Mouse (Mus musculus): ENCODE measurements around the gene Pdap1.
A peak's percentile ranks its signal among the peaks of the same experiment; 100 is the strongest.
"Not testable (repeated sequence)": the region's sequence is repeated elsewhere in the genome, so short reads cannot be mapped to it uniquely, and the experiment has no call there.

Gene Pdap1

DNA sequence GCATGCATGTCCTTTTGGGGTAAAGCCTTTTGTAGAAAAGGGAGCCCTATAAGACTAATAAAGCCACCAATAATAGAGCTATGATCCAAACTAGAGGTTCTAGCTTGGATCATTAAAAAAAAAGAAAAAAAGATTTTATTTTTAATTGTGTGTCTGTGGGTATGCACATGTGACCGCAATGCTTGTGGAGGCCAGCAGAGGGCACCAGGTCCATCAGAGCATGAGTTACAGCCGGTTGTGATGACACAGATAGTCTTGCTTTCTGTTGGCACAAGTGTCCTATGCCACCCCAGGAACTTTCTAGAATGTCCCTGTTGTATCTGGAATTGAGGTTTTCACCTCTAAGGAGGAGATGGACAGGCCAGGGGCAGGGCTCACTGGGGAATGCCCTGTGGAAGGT is 20.7 kb downstream of the Pdap1 start:
- DNase-seq (ENCODE audit: low spot score) = no peak

DNA sequence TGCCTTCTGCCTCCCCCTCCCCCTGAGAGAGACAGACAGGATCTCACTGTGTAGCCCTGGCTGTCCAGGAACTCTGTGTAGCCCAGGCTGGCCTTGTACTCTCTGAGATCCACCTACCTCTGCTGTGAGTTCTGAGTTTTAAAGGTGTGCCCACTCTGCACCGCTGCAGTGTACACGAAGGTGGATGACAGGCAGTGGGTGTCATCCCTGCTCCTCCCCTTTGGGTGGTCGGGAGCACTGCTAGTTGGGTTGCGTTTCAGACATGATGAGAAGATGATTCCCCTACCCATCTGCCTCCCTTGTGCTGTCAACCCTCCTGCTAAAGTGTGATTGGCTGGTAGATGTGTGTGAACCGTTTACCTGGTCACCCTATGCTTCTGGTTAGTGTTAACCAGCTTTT is 21.6 kb downstream of the Pdap1 start:
- no peak for DNase-seq (ENCODE audit: low spot score)

DNA sequence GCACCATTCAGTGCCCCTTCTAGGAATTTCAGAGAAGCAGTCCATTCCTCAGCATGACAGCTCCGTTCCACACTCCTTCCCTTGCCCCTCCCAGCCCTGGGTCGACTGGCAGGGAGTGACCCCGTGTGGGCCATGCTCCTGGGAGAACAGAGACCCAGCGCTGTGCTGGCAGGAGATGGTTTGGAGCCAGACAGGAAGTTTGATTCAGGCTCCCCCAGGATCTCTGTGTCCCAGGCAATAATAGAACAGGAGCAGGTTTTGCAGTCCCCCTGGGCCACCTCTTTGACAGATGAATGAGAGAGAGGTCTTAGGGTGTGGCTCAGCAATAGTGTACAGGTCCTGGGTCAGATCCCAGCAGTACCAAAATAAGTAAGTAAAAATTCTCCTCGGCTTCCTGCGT is 22.0 kb downstream of the Pdap1 start:
- no peak for DNase-seq (ENCODE audit: low spot score)

DNA sequence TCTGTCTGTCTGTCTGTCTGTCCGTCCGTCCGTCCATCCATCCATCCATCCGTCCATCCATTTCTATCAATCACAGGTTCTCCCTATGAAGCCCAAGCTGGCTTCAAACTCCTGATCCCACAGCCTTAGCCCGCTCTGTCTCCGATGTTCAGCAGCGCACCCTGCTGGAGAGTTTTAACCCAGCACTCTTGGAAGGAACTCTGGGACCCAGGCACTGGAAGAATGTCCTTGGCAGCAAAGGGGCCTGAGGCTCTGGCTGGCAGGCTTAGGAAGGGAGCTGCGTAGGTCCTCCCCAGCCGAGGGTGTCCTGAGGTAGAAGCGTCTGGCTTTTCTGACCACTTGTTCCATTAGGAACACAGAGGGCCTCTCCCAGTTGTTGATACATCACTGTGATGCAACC is 23.1 kb downstream of the Pdap1 start:
- DNase-seq (ENCODE audit: low spot score) = peak; percentile 84

DNA sequence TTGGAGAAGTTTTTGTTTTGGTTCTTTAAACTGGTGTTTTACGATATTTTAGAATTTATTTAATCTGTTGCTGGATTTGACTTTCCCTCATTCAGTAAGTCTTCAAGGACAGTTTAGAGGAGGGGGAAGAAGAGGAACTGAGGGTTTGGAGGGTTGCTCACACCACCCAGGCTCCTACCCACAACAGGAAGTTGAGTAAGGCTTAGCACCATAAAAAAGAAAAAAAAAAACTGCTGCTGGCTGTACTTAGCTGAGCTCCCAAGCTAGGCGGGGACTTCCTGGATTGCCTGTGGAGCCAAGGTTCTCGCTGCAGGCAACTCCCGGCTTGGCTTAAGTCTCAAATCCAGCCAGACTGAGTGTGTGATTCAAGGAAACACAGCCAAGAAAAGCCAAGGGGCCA is 23.7 kb downstream of the Pdap1 start:
- peak; percentile 80 for DNase-seq (ENCODE audit: low spot score)

DNA sequence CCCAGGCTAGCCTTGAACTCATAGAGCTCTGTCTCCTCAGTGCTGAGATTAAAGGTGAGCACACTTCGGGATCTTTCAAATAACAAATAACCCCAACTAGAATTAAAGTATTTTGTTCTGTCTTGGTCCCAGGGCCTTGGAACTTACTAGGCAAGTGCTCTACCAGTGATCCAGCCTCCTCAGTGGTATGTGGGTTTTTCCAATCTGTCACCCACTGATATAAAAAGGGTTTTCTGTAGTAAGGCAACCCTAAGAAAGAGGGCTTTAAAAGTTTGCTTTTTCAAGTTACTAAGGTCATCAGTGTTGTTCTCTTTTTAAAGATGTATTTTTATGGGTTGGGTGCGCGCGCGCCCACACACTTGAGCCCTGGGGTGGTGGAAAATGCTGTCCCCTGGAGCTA is 24.3 kb downstream of the Pdap1 start:
- DNase-seq (ENCODE audit: low spot score) = no peak

DNA sequence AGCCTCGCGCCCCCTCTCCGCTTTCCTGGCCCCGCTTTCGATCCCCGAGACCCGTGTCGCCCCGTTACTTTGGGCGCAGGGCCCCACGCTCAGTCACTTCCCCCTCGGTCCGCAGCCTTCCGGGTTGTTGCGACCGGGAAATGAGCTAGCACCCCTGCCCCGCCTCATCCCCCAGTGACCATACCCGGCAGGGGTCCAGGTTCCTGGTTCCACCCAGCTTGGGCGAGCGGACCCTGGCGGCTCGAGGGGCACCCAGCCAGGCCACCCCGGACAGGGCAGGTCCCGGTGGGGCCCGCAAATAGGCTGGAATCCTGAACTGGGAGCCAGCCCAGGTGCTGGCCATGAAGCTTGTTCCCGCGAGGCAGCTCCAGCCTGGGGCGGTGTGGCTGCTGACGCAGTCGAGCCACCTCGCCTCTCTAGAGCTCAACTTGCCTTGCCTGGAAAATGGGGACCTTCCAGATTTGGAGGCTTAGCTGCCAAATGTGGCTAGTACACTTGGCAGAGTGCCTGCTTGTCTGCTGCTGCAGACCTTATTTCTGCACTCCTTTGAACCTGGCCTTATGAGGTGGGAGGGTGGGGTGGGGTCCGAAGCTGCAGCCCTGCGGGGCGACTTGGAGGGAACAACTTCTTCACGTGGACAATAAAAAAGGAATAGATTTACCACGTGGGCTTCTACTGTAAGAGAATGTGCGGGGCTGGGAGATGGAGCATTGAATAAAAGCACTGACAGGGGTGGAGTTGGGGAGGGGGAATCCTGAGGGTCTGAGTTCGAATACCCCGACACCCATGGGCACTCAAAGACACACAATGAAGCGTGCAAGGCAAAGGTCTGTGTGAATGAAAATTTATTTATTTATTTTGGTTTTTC is 25.2 kb downstream of the Pdap1 start:
- peak; percentile 76 for DNase-seq (ENCODE audit: low spot score)

DNA sequence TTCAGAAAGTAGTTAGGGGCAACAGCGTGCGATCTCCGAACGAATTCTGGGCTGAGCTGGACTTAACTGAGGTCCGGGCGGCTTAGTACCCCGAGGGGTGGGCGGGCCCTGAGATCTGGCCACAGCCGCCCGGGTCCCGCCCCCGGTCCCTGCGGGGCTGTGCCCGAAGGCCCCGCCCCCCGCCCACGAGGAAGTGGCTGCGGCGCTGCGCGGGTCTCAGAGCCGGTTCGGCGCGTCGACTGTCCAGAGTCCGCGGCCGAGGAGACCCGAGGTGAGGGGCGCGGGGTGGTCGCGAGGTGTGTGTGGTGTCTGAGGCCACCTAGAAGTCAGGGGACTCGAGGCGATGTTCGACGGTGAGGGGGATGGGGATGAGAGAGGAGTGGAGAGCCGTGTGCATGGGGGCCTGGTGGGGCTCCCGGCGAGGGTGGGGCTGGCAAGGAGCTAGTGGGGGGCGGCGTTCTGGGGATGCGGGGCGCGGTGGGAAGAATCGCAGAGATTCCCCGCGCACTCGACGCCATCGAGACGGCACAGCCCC is 25.9 kb downstream of the Pdap1 start, which contains the start of gene Arpc1b:
Arpc1b (plus strand) TSS at position 145 of the 535 bp plus-strand sequence.
- peak; percentile 83 for DNase-seq (ENCODE audit: low spot score)

DNA sequence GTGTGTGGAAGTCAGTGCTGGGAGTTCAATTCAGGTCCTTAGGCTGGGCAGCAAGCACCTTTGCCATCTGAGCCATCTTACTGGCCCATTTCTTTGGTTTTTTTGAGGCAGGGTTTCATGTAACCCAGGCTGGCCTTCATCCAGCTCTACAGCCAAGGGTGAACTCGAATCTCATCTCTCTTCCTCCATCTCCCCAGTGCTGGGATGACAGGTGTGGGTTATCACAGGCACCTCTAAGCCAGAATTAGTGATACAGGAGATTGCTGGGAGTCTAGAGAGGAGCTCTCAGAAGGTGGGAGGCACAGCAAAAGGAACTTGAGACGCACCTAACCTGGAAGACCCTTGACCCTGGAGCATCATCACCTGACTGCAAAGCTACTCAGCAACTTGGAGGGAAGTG is 26.6 kb downstream of the Pdap1 start:
- no peak for DNase-seq (ENCODE audit: low spot score)

DNA sequence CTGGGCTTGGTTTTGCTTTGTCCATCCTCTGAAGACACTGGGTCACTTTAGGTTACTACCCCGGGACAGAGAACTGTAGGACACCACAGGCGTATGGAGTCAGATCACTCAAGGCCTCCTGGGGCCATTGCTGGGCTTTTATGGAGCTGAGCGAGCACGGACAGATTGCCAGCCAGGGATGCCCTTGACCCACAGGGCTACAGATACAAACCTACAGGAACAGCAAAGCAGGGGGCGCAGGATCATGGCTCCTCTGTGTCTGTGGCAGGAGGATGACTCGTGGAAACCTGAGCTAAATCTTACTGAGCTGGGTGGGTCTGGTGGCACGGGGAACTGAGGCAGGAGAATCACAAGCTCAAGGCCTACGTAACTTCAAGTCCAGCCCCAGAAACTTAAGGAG is 27.5 kb downstream of the Pdap1 start:
- no peak for DNase-seq (ENCODE audit: low spot score)

DNA sequence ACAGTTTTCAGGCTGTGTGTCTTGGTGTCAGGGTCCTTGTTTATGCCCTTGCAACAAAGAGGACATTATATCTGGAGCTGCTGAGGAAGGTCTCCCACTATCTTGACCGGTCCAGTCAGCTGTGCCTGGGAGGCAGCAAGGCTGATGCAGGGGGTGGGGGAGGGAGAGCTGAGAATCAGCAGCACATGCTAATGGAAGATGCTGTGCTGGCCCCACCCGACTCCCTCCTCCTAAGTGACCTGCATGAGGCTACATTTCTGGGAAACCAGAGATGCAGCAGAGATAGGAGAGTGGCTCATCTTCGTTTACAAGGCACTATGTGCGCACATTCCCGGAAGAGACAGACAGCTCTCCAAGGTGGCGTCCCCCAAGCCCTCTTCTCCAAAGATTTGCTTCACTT is 29.6 kb downstream of the Pdap1 start:
- DNase-seq (ENCODE audit: low spot score) = no peak

DNA sequence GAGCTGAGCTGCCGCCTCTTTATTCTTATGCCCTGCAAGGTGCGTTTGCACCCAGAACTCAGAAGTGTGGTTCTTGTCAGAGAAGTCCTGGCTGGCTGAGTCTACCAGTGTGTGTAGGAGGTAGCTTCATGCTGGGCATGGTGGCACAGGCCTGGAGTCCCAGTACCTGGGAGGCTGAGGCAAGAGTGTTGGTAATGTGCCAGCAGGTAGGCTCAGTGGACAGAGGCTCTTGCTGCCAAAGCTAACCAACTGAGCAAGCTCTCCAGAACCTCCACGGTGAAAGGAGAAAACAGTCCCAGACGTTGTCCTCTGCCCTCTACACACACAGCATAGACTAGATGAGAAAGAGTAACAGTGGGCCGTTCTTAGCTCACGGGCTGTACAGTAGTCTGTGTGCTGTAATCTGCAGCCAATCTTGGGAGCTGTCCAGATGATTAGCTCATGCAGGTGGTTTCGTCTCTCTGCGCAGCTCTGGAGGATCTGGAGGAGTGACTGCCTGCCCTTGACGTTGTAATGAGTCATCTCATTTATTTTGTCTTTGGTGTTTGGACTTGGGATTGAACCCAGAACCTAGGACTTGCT is 34.3 kb downstream of the Pdap1 start:
- DNase-seq (ENCODE audit: low spot score) = no peak

DNA sequence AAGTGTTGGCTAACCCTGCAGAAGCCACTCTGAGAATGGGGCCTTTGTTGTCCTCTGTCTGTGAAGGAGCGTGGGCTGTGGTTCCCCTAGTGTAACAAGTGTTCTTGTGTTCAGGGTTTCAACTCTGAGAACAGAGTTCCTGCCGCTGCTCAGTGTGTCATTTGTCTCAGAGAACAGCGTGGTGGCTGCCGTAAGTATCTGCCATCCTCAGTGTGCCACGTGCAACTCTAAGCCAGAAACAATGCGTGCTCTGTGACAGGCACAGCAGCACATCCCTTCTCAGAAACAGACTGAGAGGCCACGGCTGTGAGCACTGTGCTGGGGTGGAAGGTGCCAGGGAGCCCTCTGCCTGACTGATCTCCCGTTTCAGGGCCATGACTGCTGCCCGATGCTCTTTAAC is 35.7 kb downstream of the Pdap1 start:
- no peak for DNase-seq (ENCODE audit: low spot score)

DNA sequence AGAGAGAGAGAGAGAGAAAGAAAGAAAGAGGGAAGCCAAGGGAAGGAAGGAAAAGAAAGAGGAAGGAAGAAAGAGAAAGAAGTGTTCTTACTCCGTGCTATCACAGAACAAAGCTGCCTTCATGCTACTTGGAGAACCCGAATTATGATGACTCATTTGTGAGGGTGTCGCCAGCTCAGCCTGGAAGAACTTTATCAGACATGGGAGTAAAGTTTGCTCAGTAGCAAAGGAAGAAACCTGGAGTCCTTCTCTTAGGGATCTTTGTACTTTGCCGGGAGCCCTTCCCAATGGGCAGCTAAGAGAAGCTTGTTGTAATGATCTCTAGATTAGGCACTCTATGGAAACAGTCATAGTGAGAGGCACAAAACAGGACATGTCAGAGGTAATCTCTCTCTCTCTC is 37.3 kb downstream of the Pdap1 start:
- no peak for DNase-seq (ENCODE audit: low spot score)

DNA sequence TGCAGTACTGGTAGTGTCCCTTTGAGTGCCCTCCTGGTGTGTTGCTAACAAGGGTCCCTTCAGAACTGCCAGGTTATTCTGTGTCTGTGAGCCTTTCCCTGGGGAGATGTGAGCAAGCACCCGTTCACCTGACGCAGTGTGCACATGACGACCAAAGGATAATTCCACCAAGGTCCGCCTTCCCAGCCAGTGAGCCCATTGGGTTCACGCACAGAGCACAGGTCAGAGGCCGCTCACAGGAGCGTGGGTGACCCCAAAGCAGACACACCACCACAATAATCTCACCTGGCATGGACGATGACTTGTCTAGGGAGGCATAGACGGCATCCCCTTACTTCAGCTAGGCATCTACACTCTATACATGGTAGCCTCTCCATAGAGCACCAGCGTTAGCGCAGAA is 38.6 kb downstream of the Pdap1 start:
- DNase-seq (ENCODE audit: low spot score) = not testable (repeated sequence)

DNA sequence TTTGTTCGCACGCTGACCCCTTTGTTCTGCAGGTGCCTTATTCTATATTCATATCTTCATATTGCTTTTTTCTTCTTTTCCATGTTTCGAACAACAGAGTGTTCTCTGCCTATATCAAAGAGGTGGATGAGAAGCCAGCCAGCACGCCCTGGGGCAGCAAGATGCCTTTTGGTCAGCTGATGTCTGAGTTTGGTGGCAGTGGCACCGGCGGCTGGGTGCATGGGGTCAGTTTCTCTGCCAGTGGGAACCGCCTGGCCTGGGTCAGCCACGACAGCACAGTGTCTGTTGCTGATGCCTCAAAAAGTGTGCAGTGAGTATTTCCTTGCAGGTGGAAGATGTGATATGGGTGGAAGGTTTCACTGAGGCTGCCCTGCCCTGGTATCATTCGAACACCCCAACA is 39.1 kb downstream of the Pdap1 start:
- no peak for DNase-seq (ENCODE audit: low spot score)

DNA sequence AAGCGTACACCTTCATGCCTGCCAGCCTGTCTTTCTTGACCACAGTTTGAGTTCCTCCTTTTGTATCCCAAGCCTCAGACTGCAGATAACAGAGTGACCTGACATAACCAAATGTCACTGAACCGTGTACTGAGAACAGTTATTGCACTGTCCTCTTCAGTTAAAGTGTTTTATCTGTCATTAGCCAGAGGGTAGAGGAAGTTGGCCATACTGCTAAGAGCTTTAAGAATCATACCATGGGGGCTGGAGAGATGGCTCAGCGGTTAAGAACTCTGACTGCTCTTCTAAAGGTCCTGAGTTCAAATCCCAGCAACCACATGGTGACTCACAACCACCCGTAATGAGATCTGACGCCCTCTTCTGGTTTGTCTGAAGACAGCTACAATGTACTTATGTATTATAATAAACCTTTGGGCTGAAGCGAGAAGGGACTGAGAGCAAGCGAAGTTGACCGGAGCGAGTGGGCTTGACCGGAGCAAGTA is 41.7 kb downstream of the Pdap1 start:
- no peak for DNase-seq (ENCODE audit: low spot score)

DNA sequence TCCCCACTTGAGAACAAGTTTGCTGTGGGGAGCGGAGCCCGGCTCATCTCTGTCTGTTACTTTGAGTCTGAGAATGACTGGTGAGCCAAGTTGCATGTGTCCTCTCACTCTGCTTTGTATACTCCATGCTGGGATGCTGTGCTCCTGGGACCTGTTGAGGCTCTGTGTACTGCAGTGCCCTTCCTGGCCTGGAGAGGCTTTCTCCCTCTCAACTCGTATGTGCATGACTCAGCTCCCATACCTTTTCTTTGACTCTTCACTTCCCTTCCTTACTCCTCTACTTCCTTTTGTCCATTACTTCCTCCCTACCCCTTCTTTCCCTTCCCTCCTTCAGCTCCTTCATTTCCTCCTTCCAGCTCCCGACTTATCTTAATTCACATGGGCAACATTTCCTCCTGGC is 43.8 kb downstream of the Pdap1 start:
- no peak for DNase-seq (ENCODE audit: low spot score)

DNA sequence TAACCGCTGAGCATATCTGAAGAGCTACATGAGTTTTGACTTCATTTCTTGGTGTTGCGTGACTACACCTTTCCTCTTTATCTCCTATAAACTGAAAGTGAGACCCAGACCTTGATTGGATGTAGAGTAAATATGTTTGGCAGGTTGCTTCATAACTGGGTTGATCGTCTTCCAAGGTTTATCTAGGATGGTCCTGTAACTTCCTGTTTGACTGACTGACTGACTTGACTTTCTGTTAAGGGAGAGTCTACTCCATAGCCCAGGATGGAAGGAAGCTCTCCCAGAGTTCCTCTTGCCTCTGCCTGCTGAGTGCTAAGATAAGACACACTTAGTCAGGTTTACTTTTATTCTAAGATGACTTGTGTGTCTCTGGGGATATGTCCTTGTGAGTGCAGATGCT is 50.2 kb downstream of the Pdap1 start:
- DNase-seq (ENCODE audit: low spot score) = no peak

DNA sequence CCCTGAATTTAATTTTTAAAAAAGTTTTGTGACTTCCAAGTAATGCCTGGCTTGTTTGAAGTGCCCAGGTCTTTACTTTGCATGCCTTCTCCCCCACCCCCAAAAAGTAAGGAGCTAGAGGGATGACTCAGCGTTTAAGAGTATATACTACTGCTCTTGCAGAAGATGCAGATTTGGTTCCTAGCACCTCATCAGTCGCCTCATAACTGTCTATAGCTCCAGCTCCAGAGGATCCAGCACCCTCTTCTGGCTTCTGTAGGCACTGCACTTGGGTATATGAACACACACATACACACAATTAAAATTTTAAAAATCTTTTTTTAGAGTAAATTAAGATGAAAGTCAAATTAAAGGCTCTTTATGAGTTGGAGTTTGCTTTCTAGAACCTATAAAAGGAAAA is 51.9 kb downstream of the Pdap1 start:
- DNase-seq (ENCODE audit: low spot score) = no peak

DNA sequence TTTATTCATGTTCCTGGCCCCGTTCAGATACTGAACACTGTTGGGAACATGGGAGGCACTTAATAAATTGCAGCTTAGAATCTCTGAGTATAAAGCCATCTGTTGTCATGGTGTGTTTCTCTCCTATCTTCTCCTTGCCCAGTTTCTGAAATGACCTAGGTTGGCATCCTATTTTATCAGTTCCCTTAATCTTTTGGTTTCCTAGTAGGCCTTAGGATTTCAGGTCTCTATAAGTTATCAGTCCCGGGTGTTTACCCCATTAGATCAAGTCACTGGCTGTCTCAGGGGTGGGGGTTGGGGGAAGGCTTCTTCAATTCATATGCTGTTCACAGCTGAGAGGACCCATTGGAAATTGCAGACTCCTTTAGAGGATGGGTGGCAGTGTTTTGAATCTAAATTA is 55.2 kb downstream of the Pdap1 start:
- DNase-seq (ENCODE audit: low spot score) = no peak

DNA sequence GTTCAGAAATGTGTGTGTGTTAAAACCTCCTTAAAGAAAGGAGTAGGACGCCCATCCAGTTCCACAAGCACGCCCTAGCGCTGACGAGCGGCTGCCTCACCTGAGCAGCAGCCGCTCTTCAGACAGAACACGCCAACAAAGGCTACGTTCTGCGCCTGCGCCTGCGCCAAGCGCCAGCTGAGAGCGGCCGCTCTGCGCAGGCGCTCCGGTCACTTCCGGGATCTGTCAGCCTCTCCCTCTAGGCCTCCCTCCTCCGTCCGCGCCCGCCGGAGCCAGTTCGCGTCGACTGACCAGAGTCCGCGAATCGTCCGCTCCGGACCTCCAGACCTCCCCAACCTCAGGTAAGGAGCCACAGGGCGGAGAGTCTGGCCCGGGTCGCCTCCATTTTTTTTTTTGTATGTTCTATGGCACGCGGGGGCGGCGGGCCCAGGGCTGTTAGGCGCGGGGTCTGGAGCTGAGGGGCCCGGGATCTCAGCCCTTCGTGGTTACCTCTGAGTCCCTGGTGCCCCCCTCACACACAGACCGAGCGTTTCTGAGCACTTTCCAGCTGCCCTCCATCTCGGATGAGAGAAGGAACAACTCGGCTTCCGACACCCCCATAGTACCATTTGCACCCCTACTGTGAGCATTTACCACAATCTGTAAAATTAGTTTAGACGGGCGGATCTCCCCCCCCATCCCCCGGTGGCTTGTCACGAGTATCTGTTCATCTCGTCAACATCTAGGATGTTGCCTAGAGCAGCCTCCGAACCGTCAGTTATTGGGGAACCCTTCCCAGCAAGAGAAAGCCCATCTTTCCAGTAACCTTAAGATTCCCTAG is 56.2 kb downstream of the Pdap1 start, which contains the start of the genes Arpc1a and Kpna7:
Arpc1a (plus strand) TSS at position 199 of the 820 bp plus-strand sequence.
Kpna7 (minus strand) TSS at position 399 of the 820 bp plus-strand sequence.
- peak; percentile 96 for DNase-seq (ENCODE audit: low spot score)
